Mouse (Mus musculus): ENCODE measurements around the gene Taf5. TPM values are rescaled to one million over a fixed set of nuclear protein-coding genes. Genes with fewer than 3 reads are reported as not detected.

Taf5 gene
- polyA plus RNA-seq, 1 experiment from 2014 or later = 8.8 TPM

- no peaks in the 10 kb centered on the region for H3K27me3 ChIP-seq (replicated peaks; ENCODE audit: control insufficient read depth, insufficient read depth, low read length)
- H3K36me3 ChIP-seq (ENCODE audit: control insufficient read depth, insufficient read depth, low read length) = peaks cover 35% of the 10 kb centered on the region
- ATAC-seq (replicated peaks; ENCODE audit: low FRiP score, low TSS enrichment, low read depth) = no peak
- no peaks in the 10 kb centered on the region for H3K4me1 ChIP-seq (replicated peaks; ENCODE audit: control insufficient read depth, insufficient read depth, low read length)
- no peak overlapping the region for H3K4me3 ChIP-seq (ENCODE audit: low read depth, low read length)
- no peak overlapping the region for H3K27ac ChIP-seq (ENCODE audit: low read depth)
- no peak overlapping the region for H3K9ac ChIP-seq (ENCODE audit: low read length)
- WGBS = 89% methylated on average over 6 of the region's 6 CpGs
- no peaks in the 10 kb centered on the region for H3K9me3 ChIP-seq (ENCODE audit: control insufficient read depth, low read length)
- no peak overlapping the region for H3K4me2 ChIP-seq (ENCODE audit: low read length)
- no peak for DNase-seq (ENCODE audit: low spot score)
Observed at GRCm38 (mm10) chr19:47031770-47032169, 35.8 kb upstream of the Taf5 start.

- DNase-seq (ENCODE audit: low spot score) (no peak), ATAC-seq (replicated peaks; ENCODE audit: low FRiP score, low TSS enrichment, low read depth) (no peak)
- H3K4me3 ChIP-seq (ENCODE audit: low read depth, low read length) = no peak overlapping the region
- 84% methylated on average over 4 of the region's 4 CpGs for WGBS
- no peaks in the 10 kb centered on the region for H3K27me3 ChIP-seq (replicated peaks; ENCODE audit: control insufficient read depth, insufficient read depth, low read length)
- no peaks in the 10 kb centered on the region for H3K4me1 ChIP-seq (replicated peaks; ENCODE audit: control insufficient read depth, insufficient read depth, low read length)
- no peak overlapping the region for H3K27ac ChIP-seq (ENCODE audit: low read depth)
- peaks cover 64% of the 10 kb centered on the region for H3K36me3 ChIP-seq (ENCODE audit: control insufficient read depth, insufficient read depth, low read length)
- H3K9me3 ChIP-seq (ENCODE audit: control insufficient read depth, low read length) = no peaks in the 10 kb centered on the region
- no peak overlapping the region for H3K4me2 ChIP-seq (ENCODE audit: low read length)
- no peak overlapping the region for H3K9ac ChIP-seq (ENCODE audit: low read length)
Observed at GRCm38 (mm10) chr19:47034916-47035315, 32.6 kb upstream of the Taf5 start.

GRCm38 (mm10) chr19:47036596-47036995 lies 30.9 kb upstream of the Taf5 start:
- no peak for DNase-seq (ENCODE audit: low spot score)
- no peaks in the 10 kb centered on the region for H3K9me3 ChIP-seq (ENCODE audit: control insufficient read depth, low read length)
- ATAC-seq (replicated peaks; ENCODE audit: low FRiP score, low TSS enrichment, low read depth) = no peak
- H3K4me1 ChIP-seq (replicated peaks; ENCODE audit: control insufficient read depth, insufficient read depth, low read length) = no peaks in the 10 kb centered on the region
- H3K4me2 ChIP-seq (ENCODE audit: low read length) = no peak overlapping the region
- peaks cover 77% of the 10 kb centered on the region for H3K36me3 ChIP-seq (ENCODE audit: control insufficient read depth, insufficient read depth, low read length)
- 73% methylated on average over 3 of the region's 3 CpGs for WGBS
- H3K27ac ChIP-seq (ENCODE audit: low read depth) = no peak overlapping the region
- no peak overlapping the region for H3K4me3 ChIP-seq (ENCODE audit: low read depth, low read length)
- no peaks in the 10 kb centered on the region for H3K27me3 ChIP-seq (replicated peaks; ENCODE audit: control insufficient read depth, insufficient read depth, low read length)
- no peak overlapping the region for H3K9ac ChIP-seq (ENCODE audit: low read length)

GRCm38 (mm10) chr19:47040720-47041473 lies 26.6 kb upstream of the Taf5 start:
- H3K9ac ChIP-seq (ENCODE audit: low read length) = no peak overlapping the region
- 80% methylated on average over 3 of the region's 3 CpGs for WGBS
- H3K27ac ChIP-seq (ENCODE audit: low read depth) = no peak overlapping the region
- no peak for DNase-seq (ENCODE audit: low spot score)
- ATAC-seq (replicated peaks; ENCODE audit: low FRiP score, low TSS enrichment, low read depth) = no peak
- H3K9me3 ChIP-seq (ENCODE audit: control insufficient read depth, low read length) = no peaks in the 10 kb centered on the region
- H3K36me3 ChIP-seq (ENCODE audit: control insufficient read depth, insufficient read depth, low read length) = peaks cover 69% of the 10 kb centered on the region
- H3K4me2 ChIP-seq (ENCODE audit: low read length) = no peak overlapping the region
- H3K4me3 ChIP-seq (ENCODE audit: low read depth, low read length) = no peak overlapping the region
- H3K4me1 ChIP-seq (replicated peaks; ENCODE audit: control insufficient read depth, insufficient read depth, low read length) = no peaks in the 10 kb centered on the region
- no peaks in the 10 kb centered on the region for H3K27me3 ChIP-seq (replicated peaks; ENCODE audit: control insufficient read depth, insufficient read depth, low read length)

- WGBS = 90% methylated on average over 3 of the region's 3 CpGs
Observed at GRCm38 (mm10) chr19:47043608-47044007, 23.9 kb upstream of the Taf5 start.

GRCm38 (mm10) chr19:47046343-47046742 lies 21.2 kb upstream of the Taf5 start:
- Histone ChIP-seq H3K36me3 (ENCODE audit: control insufficient read depth, insufficient read depth, low read length) (peaks cover 30% of the 10 kb centered on the region; the same call in 1 of the 2 replicates), H3K27me3 (replicated peaks; ENCODE audit: control insufficient read depth, insufficient read depth, low read length) (no peaks in the 10 kb centered on the region), H3K9ac (ENCODE audit: low read length) (no peak overlapping the region), H3K9me3 (ENCODE audit: control insufficient read depth, low read length) (no peaks in the 10 kb centered on the region), H3K27ac (ENCODE audit: low read depth) (no peak overlapping the region), H3K4me1 (replicated peaks; ENCODE audit: control insufficient read depth, insufficient read depth, low read length) (peaks cover 4% of the 10 kb centered on the region), H3K4me2 (ENCODE audit: low read length) (no peak overlapping the region), H3K4me3 (ENCODE audit: low read depth, low read length) (no peak overlapping the region)
- ATAC-seq (replicated peaks; ENCODE audit: low FRiP score, low TSS enrichment, low read depth) (no peak), DNase-seq (ENCODE audit: low spot score) (no peak)
- 91% methylated on average over 1 of the region's 1 CpGs for WGBS

More at GRCm38 (mm10) chr19:47043608-47044007, 23.9 kb upstream of the Taf5 start:
- Histone ChIP-seq H3K4me1 (replicated peaks; ENCODE audit: control insufficient read depth, insufficient read depth, low read length) (no peaks in the 10 kb centered on the region), H3K4me3 (ENCODE audit: low read depth, low read length) (no peak overlapping the region), H3K27ac (ENCODE audit: low read depth) (no peak overlapping the region), H3K9ac (ENCODE audit: low read length) (no peak overlapping the region), H3K4me2 (ENCODE audit: low read length) (no peak overlapping the region), H3K9me3 (ENCODE audit: control insufficient read depth, low read length) (no peaks in the 10 kb centered on the region), H3K27me3 (replicated peaks; ENCODE audit: control insufficient read depth, insufficient read depth, low read length) (no peaks in the 10 kb centered on the region), H3K36me3 (ENCODE audit: control insufficient read depth, insufficient read depth, low read length) (peaks cover 55% of the 10 kb centered on the region)
- DNase-seq (ENCODE audit: low spot score) (no peak), ATAC-seq (replicated peaks; ENCODE audit: low FRiP score, low TSS enrichment, low read depth) (no peak)

- DNase-seq (ENCODE audit: low spot score) (no peak), ATAC-seq (replicated peaks; ENCODE audit: low FRiP score, low TSS enrichment, low read depth) (no peak)
- H3K27ac ChIP-seq (ENCODE audit: low read depth) = no peak overlapping the region
- no peak overlapping the region for H3K4me2 ChIP-seq (ENCODE audit: low read length)
- peaks cover 4% of the 10 kb centered on the region for H3K4me1 ChIP-seq (replicated peaks; ENCODE audit: control insufficient read depth, insufficient read depth, low read length)
- no peak overlapping the region for H3K4me3 ChIP-seq (ENCODE audit: low read depth, low read length)
- peaks cover 24% of the 10 kb centered on the region; the same call in 1 of the 2 replicates for H3K36me3 ChIP-seq (ENCODE audit: control insufficient read depth, insufficient read depth, low read length)
- no peak overlapping the region for H3K9ac ChIP-seq (ENCODE audit: low read length)
- H3K27me3 ChIP-seq (replicated peaks; ENCODE audit: control insufficient read depth, insufficient read depth, low read length) = no peaks in the 10 kb centered on the region
- H3K9me3 ChIP-seq (ENCODE audit: control insufficient read depth, low read length) = no peaks in the 10 kb centered on the region
- WGBS = 85% methylated on average over 13 of the region's 13 CpGs
Observed at GRCm38 (mm10) chr19:47047236-47047833, 20.2 kb upstream of the Taf5 start.

- H3K4me1 ChIP-seq (replicated peaks; ENCODE audit: control insufficient read depth, insufficient read depth, low read length) = peaks cover 4% of the 10 kb centered on the region
- H3K9me3 ChIP-seq (ENCODE audit: control insufficient read depth, low read length) = no peaks in the 10 kb centered on the region
- peaks cover 24% of the 10 kb centered on the region; the same call in 1 of the 2 replicates for H3K36me3 ChIP-seq (ENCODE audit: control insufficient read depth, insufficient read depth, low read length)
- no peak overlapping the region for H3K9ac ChIP-seq (ENCODE audit: low read length)
- no peak overlapping the region for H3K27ac ChIP-seq (ENCODE audit: low read depth)
- H3K4me2 ChIP-seq (ENCODE audit: low read length) = peak overlapping the region; percentile 77
- WGBS = 63% methylated on average over 4 of the region's 4 CpGs
- no peaks in the 10 kb centered on the region for H3K27me3 ChIP-seq (replicated peaks; ENCODE audit: control insufficient read depth, insufficient read depth, low read length)
- H3K4me3 ChIP-seq (ENCODE audit: low read depth, low read length) = no peak overlapping the region
- no peak for ATAC-seq (replicated peaks; ENCODE audit: low FRiP score, low TSS enrichment, low read depth)
- DNase-seq (ENCODE audit: low spot score) = no peak
Observed at GRCm38 (mm10) chr19:47049061-47049460, 18.5 kb upstream of the Taf5 start.

All from intestine, embryonic 14.5 days (tissue).